21 mouse cellular contexts compared by ENCODE assay signal in the genomic region with DNA sequence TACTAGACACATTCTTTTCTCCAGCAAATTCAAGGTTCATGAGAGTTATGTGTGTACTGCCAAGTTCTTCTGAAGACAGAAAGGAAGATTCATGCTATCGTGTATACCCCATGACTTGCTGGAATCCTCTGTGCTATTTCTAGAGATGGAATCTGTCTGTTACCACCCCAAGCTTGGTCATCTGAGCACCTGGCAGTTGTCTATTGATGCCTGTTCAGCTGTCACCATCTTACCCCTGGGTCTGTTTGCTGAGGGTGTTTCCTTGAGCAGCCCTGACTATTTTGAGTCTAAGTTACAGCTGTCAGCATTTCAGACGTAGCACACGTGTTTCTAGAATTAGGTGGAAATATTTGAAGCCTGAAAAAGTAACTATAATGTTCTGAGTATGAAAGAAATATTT.
"Had no signal": no experiment of that assay in that cellular context is flagged by ENCODE, and none has a peak within 500 bp of the region (broad histone marks: within the 10 kb centered on the region; RNA-seq: fewer than 3 reads in every experiment).

No protein-coding gene starts in this region.

- DNase-seq: kidney, postnatal 10 days; kidney, postnatal 36 days; layer of hippocampus, postnatal 36 days; liver, embryonic 13.5 days; lung, adult 2 months; lung, postnatal 14 days; lung, postnatal 4 days; midbrain, embryonic 14.5 days; right cerebral cortex, adult 18-20 months; right cerebral cortex, postnatal 14 days; right cerebral cortex, postnatal 4 days; thymus, adult 2 months; thymus, postnatal 14 days; thymus, postnatal 4 days had no signal

- H3K4me3 ChIP-seq: kidney, embryonic 15.5 days; left cerebral cortex, adult 2 months; limb, embryonic 12.5 days; liver, embryonic 13.5 days; neural tube, embryonic 12.5 days; neural tube, embryonic 15.5 days had no signal

- H3K4me2 ChIP-seq: kidney, embryonic 15.5 days; limb, embryonic 12.5 days; liver, embryonic 13.5 days; midbrain, embryonic 11.5 days; neural tube, embryonic 12.5 days; neural tube, embryonic 15.5 days had no signal

- H3K9ac ChIP-seq: kidney, embryonic 15.5 days; limb, embryonic 12.5 days; liver, embryonic 13.5 days; neural tube, embryonic 12.5 days; neural tube, embryonic 15.5 days had no signal

- H3K4me1 ChIP-seq: kidney, embryonic 15.5 days; limb, embryonic 12.5 days; liver, embryonic 13.5 days; neural tube, embryonic 12.5 days; neural tube, embryonic 15.5 days had no signal

- H3K27ac ChIP-seq: kidney, embryonic 15.5 days; left cerebral cortex, adult 2 months; limb, embryonic 12.5 days; liver, embryonic 13.5 days; neural tube, embryonic 12.5 days; neural tube, embryonic 15.5 days; stomach, postnatal 0 days had no signal

- H3K36me3 ChIP-seq: kidney, embryonic 15.5 days; limb, embryonic 12.5 days; liver, embryonic 13.5 days; neural tube, embryonic 12.5 days; neural tube, embryonic 15.5 days had no signal

- H3K9me3 ChIP-seq: kidney, embryonic 15.5 days; limb, embryonic 12.5 days; liver, embryonic 13.5 days; neural tube, embryonic 12.5 days; neural tube, embryonic 15.5 days had no signal

- H3K27me3 ChIP-seq: limb, embryonic 12.5 days; liver, embryonic 13.5 days; neural tube, embryonic 12.5 days; neural tube, embryonic 15.5 days had no signal
